Mouse (Mus musculus): ENCODE results near the gene Naa16.

The Naa16 gene

DNA sequence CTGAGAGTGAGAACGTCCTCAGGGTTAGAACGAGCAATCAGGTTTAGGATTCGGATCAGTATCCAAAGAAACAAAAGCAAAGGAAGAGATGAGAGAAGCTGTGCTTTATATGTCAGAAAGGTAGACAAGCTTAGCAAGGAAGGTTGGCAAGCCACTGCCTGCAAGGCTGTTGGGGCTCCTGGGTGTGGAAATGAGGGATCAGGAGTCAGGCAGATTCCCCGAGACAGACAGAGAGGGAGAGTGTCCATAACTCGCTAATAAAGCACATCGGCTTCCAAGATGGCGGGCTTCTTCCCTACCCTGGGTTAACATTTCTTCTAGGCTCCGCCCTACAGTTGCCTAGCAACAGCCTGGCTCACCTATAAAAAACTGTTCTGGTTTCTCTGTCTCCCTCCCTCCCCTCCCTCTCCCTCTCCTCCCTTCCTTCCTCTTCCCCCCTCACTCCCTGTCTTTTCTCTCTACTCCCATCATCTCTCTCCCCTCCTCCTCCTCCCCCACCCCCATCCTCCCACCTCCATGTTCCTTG, 114.6 kb downstream of the Naa16 start:
- DNase-seq (ENCODE audit: low spot score in 2 of 2), result no peak

DNA sequence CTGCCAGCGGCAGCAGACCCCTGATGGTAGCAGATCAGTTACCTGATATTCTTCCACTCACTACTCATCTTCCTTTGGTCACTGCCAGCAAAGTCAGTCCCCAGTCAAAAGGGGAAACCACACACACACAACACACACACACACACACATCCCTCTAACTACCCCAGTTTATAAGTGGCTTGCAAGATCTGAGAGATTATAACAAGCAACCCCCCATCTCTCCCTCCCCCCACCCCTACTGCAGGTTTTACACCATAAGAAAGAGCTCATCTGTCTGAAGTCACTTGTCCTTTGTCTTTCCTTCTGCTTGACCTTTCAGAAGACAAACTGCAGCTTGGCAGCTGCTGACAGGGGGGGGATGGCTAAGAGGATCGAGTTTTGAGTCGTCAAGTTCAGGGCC, 115.1 kb downstream of the Naa16 start:
- DNase-seq (ENCODE audit: low spot score in 2 of 2), result no peak

Measured in urinary bladder, postnatal 36 days (tissue).